In genomic region chr2:113688558-113689093, GRCm38 (mm10) we compare ENCODE assay signal across 25 mouse cellular contexts.
"Had no signal": no experiment of that assay in that cellular context is flagged by ENCODE, and none has a peak within 500 bp of the region (broad histone marks: within the 10 kb centered on the region; RNA-seq: fewer than 3 reads in every experiment).

No protein-coding gene starts in this region.

- H3K9me3 ChIP-seq: heart, embryonic 10.5 days; heart, embryonic 12.5 days; hindbrain, embryonic 10.5 days; hindbrain, embryonic 13.5 days; hindbrain, embryonic 15.5 days; limb, embryonic 10.5 days; limb, embryonic 12.5 days; liver, embryonic 13.5 days; liver, embryonic 15.5 days had no signal

- DNase-seq: gastrocnemius, postnatal 14 days; gastrocnemius, postnatal 36 days; heart, adult 2 months; heart, postnatal 10 days; heart, postnatal 4 days; kidney, adult 11 months; kidney, adult 8-10 months; kidney, postnatal 10 days; kidney, postnatal 25 days; kidney, postnatal 4 days; liver; liver, embryonic 13.5 days had no signal

- ATAC-seq: hindbrain, postnatal 0 days; intestine, embryonic 16.5 days had no signal

- H3K4me1 ChIP-seq: hindbrain, embryonic 10.5 days; hindbrain, embryonic 15.5 days; liver, embryonic 13.5 days; liver, embryonic 15.5 days had no signal

- H3K4me2 ChIP-seq: heart, embryonic 12.5 days; hindbrain, embryonic 13.5 days; hindbrain, embryonic 15.5 days; limb, embryonic 12.5 days; liver, embryonic 11.5 days; liver, embryonic 13.5 days; liver, embryonic 15.5 days had no signal

- H3K9ac ChIP-seq: heart, embryonic 12.5 days; hindbrain, embryonic 13.5 days; hindbrain, embryonic 15.5 days; limb, embryonic 12.5 days; liver, embryonic 13.5 days; liver, embryonic 15.5 days had no signal

- H3K36me3 ChIP-seq: heart, embryonic 10.5 days; heart, embryonic 12.5 days; hindbrain, embryonic 10.5 days; hindbrain, embryonic 13.5 days; hindbrain, embryonic 15.5 days; limb, embryonic 10.5 days; limb, embryonic 12.5 days; liver, embryonic 13.5 days; liver, embryonic 15.5 days had no signal

- H3K27me3 ChIP-seq: hindbrain, embryonic 13.5 days; hindbrain, embryonic 15.5 days; liver, embryonic 13.5 days; liver, embryonic 15.5 days had no signal

- H3K27ac ChIP-seq: heart, adult 2 months; heart, embryonic 10.5 days; hindbrain, embryonic 10.5 days; hindbrain, embryonic 13.5 days; hindbrain, embryonic 15.5 days; hindbrain, postnatal 0 days; layer of hippocampus, adult 2 months; left cerebral cortex, adult 2 months; limb, embryonic 10.5 days; limb, embryonic 12.5 days; liver, embryonic 13.5 days; liver, embryonic 15.5 days had no signal

- H3K4me3 ChIP-seq: heart, adult 2 months; heart, embryonic 10.5 days; heart, embryonic 12.5 days; hindbrain, embryonic 10.5 days; hindbrain, embryonic 13.5 days; hindbrain, embryonic 15.5 days; layer of hippocampus, adult 2 months; left cerebral cortex, adult 2 months; limb, embryonic 10.5 days; limb, embryonic 12.5 days; liver, embryonic 13.5 days; liver, embryonic 15.5 days had no signal
